Mouse (Mus musculus): Measurements from ENCODE around the gene Bckdhb. TPM values are rescaled to one million over a fixed set of nuclear protein-coding genes. Genes with fewer than 3 reads are reported as not detected.

The Bckdhb gene
- total and polyA plus RNA-seq, 3 experiments = 10.6 to 20.3 (median 12.0) TPM

GRCm38 (mm10) chr9:84046334-84046733 lies 121.4 kb downstream of the Bckdhb start:
- H3K4me3 ChIP-seq (replicated peaks in 1 of 3; ENCODE audit: low read depth in 2 of 3, low read length in 2 of 3, poor library complexity in 1 of 3) = no peak overlapping the region
- no peak for DNase-seq (ENCODE audit: extremely low read depth)
- no peak overlapping the region for H3K4me2 ChIP-seq (ENCODE audit: insufficient read depth, low read depth, poor library complexity, severe bottlenecking)
- dilution Hi-C loops (cut with MboI; ENCODE audit: extremely low pct_ligation_motif_present, extremely low pct_unique_long_range_greater_than_20kb, low sequenced_read_pairs) = no loop called here
- in situ Hi-C loops (cut with MboI; ENCODE audit: low pct_ligation_motif_present, low pct_unique_long_range_greater_than_20kb, low sequenced_read_pairs) = no loop called here
- no peaks in the 10 kb centered on the region for H3K79me2 ChIP-seq (replicated peaks; ENCODE audit: control insufficient read depth, extremely low read depth, insufficient read depth, poor library complexity, severe bottlenecking)
- no peak overlapping the region for H3K9ac ChIP-seq (ENCODE audit: insufficient read depth, low read depth)
- no peak overlapping the region for H3K27ac ChIP-seq (ENCODE audit: insufficient read depth, low read depth)
- no peaks in the 10 kb centered on the region for H3K9me3 ChIP-seq (replicated peaks; ENCODE audit: low read length)
- H3K36me3 ChIP-seq (replicated peaks in 1 of 2; ENCODE audit: control insufficient read depth in 1 of 2, insufficient read depth in 1 of 2, low read length in 1 of 2) = no peaks in the 10 kb centered on the region
- no peak for TF ChIP-seq CTCF (conservative IDR thresholded peaks at IDR 0.05 in 1 of 2, IDR thresholded peaks at IDR 0.05 in 1 of 2; ENCODE audit: low read depth in 2 of 2, low read length in 2 of 2)
- TF ChIP-seq MAZ (IDR thresholded peaks at IDR 0.05; ENCODE audit: low read depth, low read length) = no peak
- TF ChIP-seq USF1 (IDR thresholded peaks at IDR 0.05; ENCODE audit: low read depth, low read length) = no peak
- no peak for TF ChIP-seq SMC3 (IDR thresholded peaks at IDR 0.05; ENCODE audit: low read depth, low read length)
- no peak for TF ChIP-seq MXI1 (IDR thresholded peaks at IDR 0.05; ENCODE audit: low read depth, low read length)
- no peak for TF ChIP-seq RAD21 (IDR thresholded peaks at IDR 0.05; ENCODE audit: low read depth, low read length)
- TF ChIP-seq KAT2A (IDR thresholded peaks at IDR 0.05; ENCODE audit: insufficient replicate concordance, low read length) = no peak
- TF ChIP-seq POLR2AphosphoS2 (IDR thresholded peaks at IDR 0.05; ENCODE audit: low read depth, low read length) = no peak
- TF ChIP-seq E2F4 (IDR thresholded peaks at IDR 0.05; ENCODE audit: insufficient replicate concordance, low read depth, low read length) = no peak
- no peak for TF ChIP-seq SIN3A (IDR thresholded peaks at IDR 0.05; ENCODE audit: low read length)
- TF ChIP-seq MYC (IDR thresholded peaks at IDR 0.05; ENCODE audit: low read depth, low read length) = no peak
- no peak for TF ChIP-seq GABPA (IDR thresholded peaks at IDR 0.05; ENCODE audit: insufficient replicate concordance, low read depth, low read length)
- no peak for TF ChIP-seq ZMIZ1 (IDR thresholded peaks at IDR 0.05; ENCODE audit: low read depth, low read length)
- TF ChIP-seq CHD1 (IDR thresholded peaks at IDR 0.05; ENCODE audit: low read depth, low read length) = no peak
- no peak for TF ChIP-seq JUN (IDR thresholded peaks at IDR 0.05; ENCODE audit: insufficient read depth, low read depth, low read length)
- no peak for TF ChIP-seq UBTF (IDR thresholded peaks at IDR 0.05; ENCODE audit: low read depth, low read length)
- TF ChIP-seq ZNF384 (IDR thresholded peaks at IDR 0.05; ENCODE audit: low read depth, low read length) = no peak
- TF ChIP-seq POLR2A (IDR thresholded peaks at IDR 0.05; ENCODE audit: low read depth, low read length) = no peak
- no peaks in the 10 kb centered on the region for H3K27me3 ChIP-seq (replicated peaks)
- no peaks in the 10 kb centered on the region for H3K4me1 ChIP-seq (ENCODE audit: control insufficient read depth in 1 of 2, insufficient read depth in 2 of 2)

- dilution Hi-C loops (cut with MboI; ENCODE audit: extremely low pct_ligation_motif_present, extremely low pct_unique_long_range_greater_than_20kb, low sequenced_read_pairs) = no loop called here
- H3K4me2 ChIP-seq (ENCODE audit: insufficient read depth, low read depth, poor library complexity, severe bottlenecking) = no peak overlapping the region
- TF ChIP-seq USF2 (conservative IDR thresholded peaks at IDR 0.05; ENCODE audit: low read depth, low read length) (no peak), PAX5 (IDR thresholded peaks at IDR 0.05; ENCODE audit: low read length) (no peak), EP300 (IDR thresholded peaks at IDR 0.05; ENCODE audit: low read length) (no peak), BHLHE40 (IDR thresholded peaks at IDR 0.05; ENCODE audit: low read depth, low read length) (no peak), MXI1 (IDR thresholded peaks at IDR 0.05; ENCODE audit: low read depth, low read length) (no peak), SMC3 (IDR thresholded peaks at IDR 0.05; ENCODE audit: low read depth, low read length) (no peak), NRF1 (IDR thresholded peaks at IDR 0.05; ENCODE audit: low read depth, low read length) (no peak), POLR2AphosphoS2 (IDR thresholded peaks at IDR 0.05; ENCODE audit: low read depth, low read length) (no peak), CHD2 (IDR thresholded peaks at IDR 0.05; ENCODE audit: low read length) (no peak), RAD21 (IDR thresholded peaks at IDR 0.05; ENCODE audit: low read depth, low read length) (no peak), RCOR1 (conservative IDR thresholded peaks at IDR 0.05; ENCODE audit: low read depth, low read length) (no peak)
- no peak overlapping the region for H3K9ac ChIP-seq (ENCODE audit: insufficient read depth, low read depth)
- no peaks in the 10 kb centered on the region for H3K4me1 ChIP-seq (ENCODE audit: control insufficient read depth in 1 of 2, insufficient read depth in 2 of 2)
- no peak for DNase-seq (ENCODE audit: extremely low read depth)
- no peak overlapping the region for H3K4me3 ChIP-seq (replicated peaks in 1 of 3; ENCODE audit: low read depth in 2 of 3, low read length in 2 of 3, poor library complexity in 1 of 3)
- in situ Hi-C loops (cut with MboI; ENCODE audit: low pct_ligation_motif_present, low pct_unique_long_range_greater_than_20kb, low sequenced_read_pairs) = no loop called here
- H3K36me3 ChIP-seq (replicated peaks in 1 of 2; ENCODE audit: control insufficient read depth in 1 of 2, insufficient read depth in 1 of 2, low read length in 1 of 2) = no peaks in the 10 kb centered on the region
- no peaks in the 10 kb centered on the region for H3K79me2 ChIP-seq (replicated peaks; ENCODE audit: control insufficient read depth, extremely low read depth, insufficient read depth, poor library complexity, severe bottlenecking)
- H3K27ac ChIP-seq (ENCODE audit: insufficient read depth, low read depth) = no peak overlapping the region
- H3K27me3 ChIP-seq (replicated peaks) = no peaks in the 10 kb centered on the region
- no peaks in the 10 kb centered on the region for H3K9me3 ChIP-seq (replicated peaks; ENCODE audit: low read length)
These were observed 122.0 kb downstream of the Bckdhb start for GRCm38 (mm10) chr9:84046961-84047360.
